Mouse (Mus musculus): ENCODE results near the gene Bag6. TPM values are rescaled to one million over a fixed set of nuclear protein-coding genes. Genes with fewer than 3 reads are reported as not detected.
A peak's percentile ranks its signal among the peaks of the same experiment; 100 is the strongest.

Bag6 gene
- total RNA-seq, 2 experiments from 2014 or later: 307 to 394 TPM

GRCm38 (mm10) chr17:35141971-35142370 lies 7.0 kb downstream of the Bag6 start:
- peak; percentile 47 to 70 for DNase-seq (ENCODE audit: low spot score in 2 of 2)

DNA sequence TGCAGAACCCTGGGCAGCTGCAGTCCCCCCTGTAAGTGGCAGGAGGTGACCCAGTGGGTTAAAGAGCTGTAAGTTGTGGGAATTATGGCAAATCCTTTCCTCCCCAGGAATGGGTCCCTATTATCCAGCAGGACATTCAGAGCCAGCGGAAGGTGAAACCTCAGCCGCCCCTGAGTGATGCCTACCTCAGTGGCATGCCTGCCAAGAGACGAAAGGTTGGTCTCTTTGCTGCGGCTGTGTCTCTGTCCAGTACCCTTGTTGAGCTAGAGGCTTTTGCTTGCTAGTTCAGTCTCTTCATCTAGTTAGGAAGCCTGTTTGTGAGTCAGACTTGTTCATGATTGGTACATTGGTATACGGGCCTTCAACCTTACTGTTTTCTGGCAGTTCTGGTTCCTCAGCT lies 11.2 kb downstream of the Bag6 start:
- peak in 1 of 2 experiments; percentile 21 for DNase-seq (ENCODE audit: low spot score in 2 of 2)

- DNase-seq (ENCODE audit: low spot score in 2 of 2): no peak
Observed at GRCm38 (mm10) chr17:35147348-35147747, 12.4 kb downstream of the Bag6 start.

DNA sequence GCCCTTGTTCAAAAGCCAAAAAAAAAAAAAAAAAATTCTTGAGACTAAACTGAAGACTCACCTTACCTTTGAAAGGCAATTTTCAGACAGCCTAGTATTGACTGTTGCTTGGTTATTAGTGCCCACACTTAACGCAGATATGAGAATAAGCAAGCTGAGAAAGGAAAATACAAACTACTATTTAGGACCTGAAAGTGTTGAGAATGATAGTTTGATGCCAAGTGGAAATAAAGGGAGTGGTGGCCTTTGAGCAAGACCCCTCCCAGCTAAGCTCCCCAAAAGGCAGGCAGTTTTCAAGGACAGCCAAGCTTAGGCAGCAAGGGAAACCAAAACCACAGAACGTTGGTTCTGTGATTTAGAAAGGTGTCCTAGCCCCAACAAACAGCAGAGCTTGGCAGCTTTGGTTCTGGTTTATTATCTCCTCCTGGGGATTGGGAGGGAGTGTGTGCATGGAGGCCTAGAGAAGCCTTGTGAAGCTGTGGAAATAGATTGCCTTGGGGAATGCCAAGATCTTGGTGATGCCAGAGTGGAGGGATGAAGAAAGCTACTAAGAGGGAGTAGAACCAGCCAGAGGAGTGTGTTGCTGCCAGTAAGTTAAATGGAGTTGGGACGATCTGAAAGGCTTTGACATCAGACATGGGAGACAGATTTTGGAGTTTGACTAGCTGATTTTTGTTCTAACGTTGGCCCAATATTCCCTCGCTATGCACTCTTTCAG lies 13.1 kb downstream of the Bag6 start:
- no peak for DNase-seq (ENCODE audit: low spot score in 2 of 2)

GRCm38 (mm10) chr17:35152121-35152520 lies 17.1 kb downstream of the Bag6 start:
- DNase-seq (ENCODE audit: low spot score in 2 of 2): no peak

- no peak for DNase-seq (ENCODE audit: low spot score in 2 of 2)
Observed at GRCm38 (mm10) chr17:35153077-35153476, 18.1 kb downstream of the Bag6 start.

GRCm38 (mm10) chr17:35153931-35154330 lies 19.0 kb downstream of the Bag6 start:
- no peak for DNase-seq (ENCODE audit: low spot score in 2 of 2)

- DNase-seq (ENCODE audit: low spot score in 2 of 2): no peak
Observed at GRCm38 (mm10) chr17:35154616-35155015, 19.6 kb downstream of the Bag6 start.

DNA sequence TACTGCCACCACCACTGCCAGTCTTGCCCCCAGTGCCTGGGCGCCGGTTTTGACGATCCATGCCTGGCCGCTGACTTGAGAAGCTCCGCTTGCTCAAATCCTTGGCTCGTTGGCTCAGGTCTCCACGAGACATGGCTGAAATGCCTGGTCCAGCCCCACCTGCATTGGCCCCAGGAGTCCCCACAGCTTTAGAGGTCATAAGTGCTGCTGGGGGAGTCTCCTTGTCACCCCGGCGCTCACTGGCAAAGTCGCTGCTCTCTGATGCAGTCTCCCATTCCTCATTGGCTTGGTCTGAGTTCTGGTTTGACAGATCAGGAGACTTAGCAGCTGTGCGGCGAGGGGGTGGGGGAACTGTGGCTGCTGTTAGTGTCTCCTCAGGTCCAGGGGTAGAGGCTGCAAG lies 20.5 kb downstream of the Bag6 start:
- no peak for DNase-seq (ENCODE audit: low spot score in 2 of 2)

DNA sequence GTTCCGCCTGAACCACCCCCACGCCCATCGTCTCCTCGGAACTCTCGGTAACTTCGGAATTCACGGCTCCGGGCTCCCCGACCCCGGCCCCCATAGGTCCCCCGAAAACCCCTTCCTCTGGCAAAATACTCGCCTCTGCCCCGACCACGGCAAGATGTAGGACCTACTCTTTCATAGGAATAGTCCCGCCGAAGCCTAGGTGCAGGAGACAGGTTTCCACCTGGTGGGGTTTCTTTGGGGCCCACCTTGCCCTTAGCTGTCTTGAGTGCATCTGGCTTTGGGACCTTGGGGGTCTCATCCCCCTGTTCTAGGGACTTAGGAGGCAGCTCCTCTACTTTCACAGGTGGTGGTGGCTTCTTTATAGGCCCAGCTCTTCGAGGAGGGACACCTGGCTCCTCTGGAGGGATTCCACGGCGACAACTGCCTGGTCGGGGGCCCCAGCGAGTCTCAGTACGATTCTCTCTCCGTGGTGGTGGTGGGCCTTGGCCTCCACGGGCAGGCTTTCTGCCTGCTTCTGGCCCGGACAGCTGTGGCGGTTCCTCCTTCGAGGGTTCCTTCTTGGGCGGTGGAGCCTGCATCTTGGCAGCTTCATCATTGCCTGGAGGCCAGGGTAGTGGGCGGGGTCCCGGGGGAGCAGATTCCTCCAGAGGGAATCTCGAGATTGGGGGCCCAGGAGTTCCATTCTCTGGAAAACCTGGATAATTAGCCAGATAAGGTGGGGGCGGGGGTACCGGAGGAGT lies 21.7 kb downstream of the Bag6 start:
- DNase-seq (ENCODE audit: low spot score in 2 of 2): no peak

DNA sequence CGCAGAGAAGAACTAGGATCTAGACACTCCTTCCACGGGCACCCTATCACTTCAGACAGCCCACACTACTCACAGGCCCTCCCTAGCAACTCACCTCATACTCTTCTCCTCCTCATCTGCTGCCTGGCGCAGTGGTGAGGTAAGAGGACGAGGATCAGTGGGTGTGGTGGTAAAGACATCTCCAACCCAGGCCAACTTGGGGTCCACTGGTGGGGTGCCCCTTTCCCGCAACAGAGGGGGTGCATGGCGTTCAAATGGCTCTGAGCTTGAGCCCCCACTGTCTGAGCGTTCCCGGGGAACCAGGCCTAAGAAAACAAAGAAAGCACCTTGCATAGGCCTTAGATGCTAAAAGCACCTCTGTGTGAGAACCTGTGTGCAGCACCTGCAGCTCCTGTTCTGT lies 22.3 kb downstream of the Bag6 start:
- DNase-seq (ENCODE audit: low spot score in 2 of 2): no peak

GRCm38 (mm10) chr17:35157661-35158175 lies 22.7 kb downstream of the Bag6 start:
- no peak for DNase-seq (ENCODE audit: low spot score in 2 of 2)

- no peak for DNase-seq (ENCODE audit: low spot score in 2 of 2)
Observed at GRCm38 (mm10) chr17:35158850-35159593, 24.0 kb downstream of the Bag6 start.

DNA sequence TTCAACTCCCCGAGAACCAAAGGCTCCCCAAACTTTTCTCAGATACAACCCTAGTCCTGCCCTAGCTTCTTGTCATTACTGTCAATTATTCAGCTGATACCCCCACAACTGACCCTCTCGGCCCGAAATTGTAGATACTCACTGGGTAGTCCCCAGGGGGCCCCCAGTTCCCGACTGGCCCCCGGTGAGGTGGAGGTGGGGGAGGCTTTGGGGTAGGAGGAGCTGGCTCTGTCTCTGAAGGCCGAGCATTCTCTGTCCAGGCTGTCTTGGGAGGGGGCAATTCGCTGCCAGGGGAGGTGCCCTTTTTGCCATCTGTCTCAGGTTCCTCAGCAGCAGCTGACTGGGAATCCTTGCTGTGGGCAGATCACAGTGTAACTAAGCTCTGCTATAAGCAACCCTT lies 24.7 kb downstream of the Bag6 start:
- no peak for DNase-seq (ENCODE audit: low spot score in 2 of 2)

GRCm38 (mm10) chr17:35161421-35161820 lies 26.4 kb downstream of the Bag6 start:
- no peak for DNase-seq (ENCODE audit: low spot score in 2 of 2)

GRCm38 (mm10) chr17:35162121-35162520 lies 27.1 kb downstream of the Bag6 start:
- DNase-seq (ENCODE audit: low spot score in 2 of 2): no peak

- DNase-seq (ENCODE audit: low spot score in 2 of 2): peak in 1 of 2 experiments; percentile 42
Observed at GRCm38 (mm10) chr17:35162730-35163129, 27.8 kb downstream of the Bag6 start.

GRCm38 (mm10) chr17:35163326-35164081 lies 28.5 kb downstream of the Bag6 start:
- DNase-seq (ENCODE audit: low spot score in 2 of 2): no peak

- DNase-seq (ENCODE audit: low spot score in 2 of 2): peak in 1 of 2 experiments; percentile 49
Observed at GRCm38 (mm10) chr17:35164218-35164567, 29.2 kb downstream of the Bag6 start.

GRCm38 (mm10) chr17:35164568-35165450 lies 29.8 kb downstream of the Bag6 start, which contains the start of gene Prrc2a:
Prrc2a (minus strand) TSS chr17:35164897.
- DNase-seq (ENCODE audit: low spot score in 2 of 2): peak; percentile 94 to 95
